Mouse (Mus musculus) testis, adult 2 months (tissue): ENCODE data around the gene Hoxb9.

Experiments used
- CTCF ChIP-seq: fragments of 200-500 bp; IDR thresholded peaks from 2 replicates; pipeline ENCODE4 v1.5.1; 2012; ENCODE audit warnings: low read depth, mild to moderate bottlenecking, inconsistent platforms, low read length, moderate library complexity; ENCODE audit not compliant: control insufficient read depth, insufficient read depth, insufficient replicate concordance
- POLR2A ChIP-seq: fragments of 200-500 bp; IDR thresholded peaks from 2 replicates; pipeline ENCODE4 v1.6.1; 2012; ENCODE audit warnings: low read depth, mild to moderate bottlenecking, inconsistent platforms, low read length, moderate library complexity; ENCODE audit not compliant: control insufficient read depth

GRCm38 (mm10) chr11:96286739-96287385 lies 15.6 kb downstream of the Hoxb9 start:
- no peak for TF ChIP-seq POLR2A
- no peak for TF ChIP-seq CTCF
